Mouse (Mus musculus) left cerebral cortex, postnatal 36 days (tissue): ENCODE measurements around the gene Hist1h4j. TPM values are rescaled to one million over a fixed set of nuclear protein-coding genes. Genes with fewer than 3 reads are reported as not detected.

Experiments
- DNase-seq, 2 experiments: peaks; one replicate each; pipeline ENCODE4 v3.0.0; 2021 to 2022; ENCODE audit warnings: low spot score in 2 of 2, mixed read lengths in 1 of 2
- intact Hi-C: fragments of 180-260 bp; cut with DNase I; formaldehyde crosslinking; loops from one replicate; pipeline ENCODE4 v1.15.1; 2025
- total RNA-seq, 2 experiments: library from RNA; stranded (reverse); gene quantifications; 2 replicates each; pipeline ENCODE4 v1.2.3; 2021

Gene Hist1h4j
- total RNA-seq, 2 experiments from 2014 or later = 16.7 to 20.3 TPM

- DNase-seq = peak; percentile 60 to 64
- intact Hi-C loops = loop anchor here (10.0 kb wide), 1 partner anchor 1963 kb away; the partner anchor contains the start of genes Hist1h2ac and Hist1h2bc
These were observed 13.0 kb upstream of the Hist1h4j start, which contains the start of gene Hist1h2bm for GRCm38 (mm10) chr13:21721757-21722372. TSS of gene Hist1h2bm (plus strand) at chr13:21722044.

GRCm38 (mm10) chr13:21722373-21722925 lies 12.4 kb upstream of the Hist1h4j start:
- intact Hi-C loops = loop anchor here (10.0 kb wide), 1 partner anchor 1962 kb away; the partner anchor contains the start of genes Hist1h2ac and Hist1h2bc
- no peak for DNase-seq

GRCm38 (mm10) chr13:21722993-21723836 lies 11.6 kb upstream of the Hist1h4j start:
- intact Hi-C loops = loop anchor here (10.0 kb wide), 1 partner anchor 1962 kb away; the partner anchor contains the start of genes Hist1h2ac and Hist1h2bc
- DNase-seq = no peak

GRCm38 (mm10) chr13:21727948-21728572 lies 6.8 kb upstream of the Hist1h4j start:
- intact Hi-C loops = loop anchor here (10.0 kb wide), 1 partner anchor 1957 kb away; the partner anchor contains the start of genes Hist1h2ac and Hist1h2bc
- DNase-seq = no peak

GRCm38 (mm10) chr13:21729544-21729943 lies 5.3 kb upstream of the Hist1h4j start:
- DNase-seq = no peak
- intact Hi-C loops = loop anchor here (10.0 kb wide), 1 partner anchor 1955 kb away; the partner anchor contains the start of genes Hist1h2ac and Hist1h2bc

GRCm38 (mm10) chr13:21733466-21733865 lies 1.4 kb upstream of the Hist1h4j start:
- no peak for DNase-seq
- intact Hi-C loops = loop anchor here (2.0 kb wide), 1 partner anchor 19 kb away; no protein-coding TSS in a partner anchor

GRCm38 (mm10) chr13:21734010-21734905 lies 606 bp upstream of the Hist1h4j start:
- intact Hi-C loops = loop anchor here (1.0 kb wide), 1 partner anchor 17 kb away; no protein-coding TSS in a partner anchor
- DNase-seq = peak; percentile 57 to 59

GRCm38 (mm10) chr13:21745006-21745405 lies 10.1 kb downstream of the Hist1h4j start:
- DNase-seq = no peak
- intact Hi-C loops = no loop called here

- intact Hi-C loops = loop anchor here (2.0 to 5.0 kb wide), 2 partner anchors 32 to 37 kb away; partner anchors contain the start of genes Hist1h2ai, Hist1h2an, Hist1h2bl and Hist1h2bp
- no peak for DNase-seq
These were observed 14.7 kb downstream of the Hist1h4j start for GRCm38 (mm10) chr13:21749387-21750158.

GRCm38 (mm10) chr13:21750159-21751017 lies 15.5 kb downstream of the Hist1h4j start, which contains the start of gene Hist1h4k:
TSS of gene Hist1h4k (minus strand) at chr13:21750505.
- intact Hi-C loops = loop anchor here (1.0 to 5.0 kb wide), 3 partner anchors 16 to 36 kb away; partner anchors contain the start of genes Hist1h2ai, Hist1h2an, Hist1h2bl and Hist1h2bp
- DNase-seq = peak; percentile 94

GRCm38 (mm10) chr13:21751417-21751816 lies 16.6 kb downstream of the Hist1h4j start:
- no peak for DNase-seq
- intact Hi-C loops = loop anchor here (1.0 to 5.0 kb wide), 3 partner anchors 17 to 35 kb away; partner anchors contain the start of genes Hist1h2ai, Hist1h2an, Hist1h2bl and Hist1h2bp

- intact Hi-C loops = loop anchor here (1.0 to 5.0 kb wide), 3 partner anchors 18 to 35 kb away; partner anchors contain the start of genes Hist1h2ai, Hist1h2an, Hist1h2bl and Hist1h2bp
These were observed 17.0 kb downstream of the Hist1h4j start for GRCm38 (mm10) chr13:21751827-21752226.

GRCm38 (mm10) chr13:21752356-21752755 lies 17.5 kb downstream of the Hist1h4j start:
- no peak for DNase-seq
- intact Hi-C loops = loop anchor here (5.0 kb wide), 1 partner anchor 35 kb away; the partner anchor contains the start of genes Hist1h2ai, Hist1h2bl and Hist1h3h

More at GRCm38 (mm10) chr13:21751827-21752226, 17.0 kb downstream of the Hist1h4j start:
- DNase-seq = no peak

- intact Hi-C loops = loop anchor here (5.0 kb wide), 1 partner anchor 36 kb away; the partner anchor contains the start of genes Hist1h2ai, Hist1h2bl and Hist1h3h
- no peak for DNase-seq
These were observed 18.2 kb downstream of the Hist1h4j start for GRCm38 (mm10) chr13:21753051-21753523.

- peak; percentile 71 to 74 for DNase-seq
- intact Hi-C loops = loop anchor here (5.0 kb wide), 1 partner anchor 36 kb away; the partner anchor contains the start of genes Hist1h2ai, Hist1h2bl and Hist1h3h
These were observed 18.8 kb downstream of the Hist1h4j start, which contains the start of the genes Hist1h2ak and Hist1h2bn for GRCm38 (mm10) chr13:21753524-21754285. TSS of gene Hist1h2ak (minus strand) at chr13:21753827. TSS of gene Hist1h2bn (plus strand) at chr13:21754123.
